Mouse (Mus musculus) erythroblast, embryonic 14.5 days (primary cell): Measurements from ENCODE around the gene Prune2.

ENCODE experiments used
- GATA1 ChIP-seq: IDR thresholded peaks from 2 replicates; pipeline ENCODE4 v1.6.1; 2012; ENCODE audit warnings: low read length, inconsistent platforms, mixed read lengths
- TAL1 ChIP-seq: IDR thresholded peaks from 3 replicates; pipeline ENCODE4 v1.6.1; 2012; ENCODE audit warnings: low read length, inconsistent platforms, mixed read lengths

- TF ChIP-seq GATA1 (no peak), TAL1 (no peak)
These were observed 287.0 kb downstream of the Prune2 start for GRCm38 (mm10) chr19:17242962-17243361.
